Mouse (Mus musculus): ENCODE measurements around the gene Fdx1l. TPM values are rescaled to one million over a fixed set of nuclear protein-coding genes. Genes with fewer than 3 reads are reported as not detected.
"Not testable (repeated sequence)": the region's sequence is repeated elsewhere in the genome, so short reads cannot be mapped to it uniquely, and the experiment has no call there.

The Fdx1l gene
- polyA plus RNA-seq, 1 experiment, result 83.9 TPM

DNA sequence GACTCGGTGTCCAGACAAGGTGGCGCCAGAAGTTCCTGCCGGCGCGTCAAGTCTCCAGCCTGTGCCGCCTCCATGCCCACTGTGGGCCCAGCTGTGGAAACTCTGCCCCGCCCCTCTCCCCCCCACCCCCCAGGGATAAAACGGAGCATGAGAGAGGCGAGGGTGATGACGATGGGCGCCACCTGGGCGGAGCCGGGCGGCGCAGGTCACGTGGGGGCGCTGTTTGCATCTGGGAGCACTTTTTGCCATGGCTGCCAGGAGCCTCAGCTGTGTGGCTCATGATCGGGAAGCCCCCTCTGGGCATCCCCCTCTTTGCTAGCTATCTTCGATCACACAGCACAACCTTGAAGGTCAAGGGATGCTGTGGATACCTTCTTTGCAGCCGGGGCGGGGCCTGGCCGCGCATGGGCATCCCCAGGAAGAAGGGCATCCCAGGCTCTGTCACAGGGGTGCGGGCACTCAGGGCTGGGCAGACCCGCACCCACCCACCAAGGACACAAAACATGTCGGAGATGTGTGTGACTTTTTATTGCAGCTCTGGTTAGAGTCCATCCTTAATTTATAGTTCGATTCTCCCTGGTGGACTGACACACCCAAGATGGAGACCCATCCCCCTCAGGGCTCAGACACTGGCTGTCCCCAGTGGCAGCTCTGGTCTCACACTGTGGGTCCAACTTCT, 6.3 kb downstream of the Fdx1l start, which contains the start of gene Zglp1:
TSS of gene Zglp1 (minus strand) at position 88 of the 679 bp plus-strand sequence.
- no peak for DNase-seq
- no peaks in the 10 kb centered on the region for H3K4me1 ChIP-seq (ENCODE audit: control insufficient read depth, insufficient read depth, low read length)
- H3K4me3 ChIP-seq (replicated peaks; ENCODE audit: insufficient read depth, low read depth, low read length), result no peak within 1 kb of the TSS
- H3K27ac ChIP-seq (ENCODE audit: insufficient read depth, low read length), result no peak within 1 kb of the TSS
- TF ChIP-seq POLR2A (IDR thresholded peaks at IDR 0.05; ENCODE audit: borderline replicate concordance, insufficient read depth, low read length) (no peak), CTCF (IDR thresholded peaks at IDR 0.05; ENCODE audit: borderline replicate concordance, insufficient read depth, low read depth, low read length) (no peak)
- 86% methylated on average over 27 of the region's 27 CpGs for whole genome bisulfite sequencing
- no peaks in the 10 kb centered on the region for H3K27me3 ChIP-seq (ENCODE audit: control insufficient read depth, insufficient read depth, low read length)

DNA sequence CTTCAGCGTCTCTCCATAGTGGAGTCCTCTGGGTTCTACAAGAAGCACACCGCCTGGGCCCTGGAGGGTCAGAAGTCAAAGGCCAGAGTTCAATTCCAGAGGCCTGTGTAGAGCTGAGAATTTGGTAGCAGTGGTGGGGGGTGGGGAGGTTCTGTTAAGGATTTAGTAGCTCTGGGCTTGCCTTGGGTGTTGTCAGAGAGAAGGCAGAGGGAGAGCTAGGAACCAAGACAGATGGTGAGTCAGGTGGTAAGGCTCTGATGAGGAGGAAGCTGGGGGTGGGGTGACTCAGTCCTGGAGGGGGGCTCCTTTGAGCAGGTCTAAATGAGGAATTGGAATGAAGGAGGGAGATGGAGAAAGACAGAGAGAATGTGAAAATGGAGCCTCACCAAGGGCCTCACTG, 10.5 kb downstream of the Fdx1l start:
- H3K27ac ChIP-seq (ENCODE audit: insufficient read depth, low read length), result no peak overlapping the region
- H3K27me3 ChIP-seq (ENCODE audit: control insufficient read depth, insufficient read depth, low read length), result no peaks in the 10 kb centered on the region
- 97% methylated on average over 2 of the region's 2 CpGs for WGBS
- H3K4me3 ChIP-seq (replicated peaks; ENCODE audit: insufficient read depth, low read depth, low read length), result no peak overlapping the region
- H3K4me1 ChIP-seq (ENCODE audit: control insufficient read depth, insufficient read depth, low read length), result no peaks in the 10 kb centered on the region
- DNase-seq, result no peak
- TF ChIP-seq POLR2A (IDR thresholded peaks at IDR 0.05; ENCODE audit: borderline replicate concordance, insufficient read depth, low read length) (no peak), CTCF (IDR thresholded peaks at IDR 0.05; ENCODE audit: borderline replicate concordance, insufficient read depth, low read depth, low read length) (no peak)

DNA sequence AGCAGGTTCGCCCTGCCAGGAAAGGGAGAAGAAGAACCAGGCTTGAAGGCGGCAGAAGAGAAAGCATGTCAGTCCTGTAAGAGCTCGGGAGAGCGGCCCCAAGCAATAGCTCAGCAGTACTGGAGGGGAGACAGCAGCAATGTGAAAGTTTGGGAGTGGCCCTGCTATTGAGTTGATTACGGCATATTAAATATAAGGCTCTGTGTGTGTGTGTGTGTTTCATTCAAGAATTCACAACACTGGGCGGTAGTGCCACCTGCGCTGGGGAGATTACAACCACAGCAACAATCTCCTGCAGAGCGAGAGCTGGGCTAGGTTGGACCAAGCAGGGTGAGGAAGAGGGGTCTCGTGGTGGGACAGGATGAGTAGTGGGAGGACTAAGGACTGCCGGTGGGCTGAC, 21.8 kb downstream of the Fdx1l start:
- no peaks in the 10 kb centered on the region for H3K27me3 ChIP-seq (ENCODE audit: control insufficient read depth, insufficient read depth, low read length)
- H3K27ac ChIP-seq (ENCODE audit: insufficient read depth, low read length), result no peak overlapping the region
- TF ChIP-seq CTCF (IDR thresholded peaks at IDR 0.05; ENCODE audit: borderline replicate concordance, insufficient read depth, low read depth, low read length) (no peak), POLR2A (IDR thresholded peaks at IDR 0.05; ENCODE audit: borderline replicate concordance, insufficient read depth, low read length) (no peak)
- 70% methylated on average over 10 of the region's 10 CpGs for WGBS
- H3K4me1 ChIP-seq (ENCODE audit: control insufficient read depth, insufficient read depth, low read length), result no peaks in the 10 kb centered on the region
- no peak overlapping the region for H3K4me3 ChIP-seq (replicated peaks; ENCODE audit: insufficient read depth, low read depth, low read length)
- no peak for DNase-seq

DNA sequence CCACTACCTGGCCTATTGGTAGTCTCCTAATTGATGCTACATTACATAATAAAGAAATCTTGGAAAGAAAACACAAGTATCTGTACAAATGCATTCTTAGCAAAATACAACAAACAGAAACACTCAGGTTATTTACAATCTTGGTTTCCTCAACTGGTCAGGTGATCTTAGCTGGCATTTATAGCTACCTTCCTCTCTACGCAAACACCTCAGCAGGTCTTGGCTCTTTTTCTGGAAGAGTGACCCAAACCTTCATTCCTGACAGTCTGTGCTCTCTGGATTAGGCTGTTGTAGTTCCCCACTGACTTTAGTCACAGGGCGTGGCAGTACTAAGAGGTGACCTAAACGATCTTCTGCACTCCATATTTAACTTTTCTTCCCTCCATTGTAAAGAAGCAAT, 28.2 kb downstream of the Fdx1l start:
- TF ChIP-seq POLR2A (IDR thresholded peaks at IDR 0.05; ENCODE audit: borderline replicate concordance, insufficient read depth, low read length), result no peak
- no peak for TF ChIP-seq CTCF (IDR thresholded peaks at IDR 0.05; ENCODE audit: borderline replicate concordance, insufficient read depth, low read depth, low read length)

DNA sequence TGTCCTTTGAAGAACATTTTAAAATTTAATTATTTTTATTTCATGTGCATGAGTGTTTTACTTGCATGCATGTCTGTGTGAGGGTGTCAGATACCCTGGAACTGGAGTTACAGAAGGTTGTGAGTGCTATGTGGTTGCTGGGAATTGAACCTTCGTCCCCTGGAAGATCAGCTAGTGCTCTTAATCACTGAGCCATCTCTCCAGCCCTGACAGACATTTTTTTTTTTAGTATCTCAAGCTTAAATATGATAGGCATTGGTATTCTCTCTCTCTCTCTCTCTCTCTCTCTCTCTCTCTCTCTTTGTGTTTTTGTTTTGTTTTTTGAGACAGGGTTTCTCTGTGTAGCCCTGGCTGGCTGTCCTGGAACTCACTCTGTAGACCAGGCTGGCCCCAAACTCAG, 28.6 kb downstream of the Fdx1l start:
- H3K27ac ChIP-seq (ENCODE audit: insufficient read depth, low read length); H3K27me3 ChIP-seq (ENCODE audit: control insufficient read depth, insufficient read depth, low read length); DNase-seq; H3K4me1 ChIP-seq (ENCODE audit: control insufficient read depth, insufficient read depth, low read length); H3K4me3 ChIP-seq (replicated peaks; ENCODE audit: insufficient read depth, low read depth, low read length): not testable (repeated sequence)
- WGBS, result 36% methylated on average over 1 of the region's 1 CpGs

More for the DNA sequence above, 28.2 kb downstream of the Fdx1l start:
- DNase-seq, result no peak
- Histone ChIP-seq H3K4me1 (ENCODE audit: control insufficient read depth, insufficient read depth, low read length) (no peaks in the 10 kb centered on the region), H3K27me3 (ENCODE audit: control insufficient read depth, insufficient read depth, low read length) (no peaks in the 10 kb centered on the region), H3K27ac (ENCODE audit: insufficient read depth, low read length) (no peak overlapping the region), H3K4me3 (replicated peaks; ENCODE audit: insufficient read depth, low read depth, low read length) (no peak overlapping the region)
- WGBS, result 74% methylated on average over 3 of the region's 3 CpGs

DNA sequence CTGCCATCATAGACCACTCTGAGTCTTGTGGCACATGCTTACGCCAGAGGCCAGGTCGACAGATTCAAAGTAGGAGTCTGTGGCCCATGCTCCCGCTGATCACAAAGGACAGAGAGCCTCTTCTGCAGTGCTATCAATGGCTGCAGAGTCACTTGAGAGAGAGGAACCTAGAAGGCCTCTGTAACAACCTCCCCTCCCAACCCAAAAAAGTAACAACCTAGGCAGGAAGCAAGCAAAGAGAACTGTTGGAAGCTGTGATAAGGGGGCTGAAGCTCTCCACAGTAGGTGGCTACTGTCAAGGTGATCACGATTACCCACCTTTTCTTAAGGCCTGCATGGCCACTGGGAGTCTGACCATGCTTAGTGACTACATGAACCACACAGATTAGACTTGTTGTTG, 29.9 kb downstream of the Fdx1l start:
- Histone ChIP-seq H3K27me3 (ENCODE audit: control insufficient read depth, insufficient read depth, low read length) (no peaks in the 10 kb centered on the region), H3K27ac (ENCODE audit: insufficient read depth, low read length) (no peak overlapping the region), H3K4me3 (replicated peaks; ENCODE audit: insufficient read depth, low read depth, low read length) (no peak overlapping the region), H3K4me1 (ENCODE audit: control insufficient read depth, insufficient read depth, low read length) (no peaks in the 10 kb centered on the region)
- TF ChIP-seq CTCF (IDR thresholded peaks at IDR 0.05; ENCODE audit: borderline replicate concordance, insufficient read depth, low read depth, low read length), result no peak
- no peak for TF ChIP-seq POLR2A (IDR thresholded peaks at IDR 0.05; ENCODE audit: borderline replicate concordance, insufficient read depth, low read length)
- WGBS, result 83% methylated on average over 4 of the region's 4 CpGs
- no peak for DNase-seq

DNA sequence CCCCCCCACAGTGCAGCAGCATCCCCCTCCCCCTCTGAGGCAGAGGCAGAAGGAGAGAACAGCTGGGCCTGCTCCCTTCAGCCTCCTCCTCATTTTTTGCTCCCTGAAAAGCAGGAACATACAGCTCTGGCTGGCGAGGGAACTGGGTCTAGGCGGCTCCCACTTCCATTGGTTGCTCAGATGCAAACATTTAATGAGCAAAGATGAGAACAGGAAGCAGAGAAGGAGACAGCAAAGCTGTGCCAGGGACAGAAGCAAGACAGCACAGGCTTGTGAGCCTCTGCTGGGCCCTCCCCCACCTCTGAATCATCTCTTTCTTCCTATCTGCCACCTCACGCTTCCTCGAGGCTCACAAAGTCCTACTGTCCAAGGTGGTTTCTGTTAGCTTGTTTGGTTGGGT, 32.1 kb downstream of the Fdx1l start:
- 50% methylated on average over 4 of the region's 4 CpGs for WGBS
- Histone ChIP-seq H3K4me1 (ENCODE audit: control insufficient read depth, insufficient read depth, low read length) (no peaks in the 10 kb centered on the region), H3K27me3 (ENCODE audit: control insufficient read depth, insufficient read depth, low read length) (no peaks in the 10 kb centered on the region; the same call in 1 of the 2 replicates), H3K27ac (ENCODE audit: insufficient read depth, low read length) (no peak overlapping the region), H3K4me3 (replicated peaks; ENCODE audit: insufficient read depth, low read depth, low read length) (no peak overlapping the region)
- TF ChIP-seq CTCF (IDR thresholded peaks at IDR 0.05; ENCODE audit: borderline replicate concordance, insufficient read depth, low read depth, low read length), result no peak
- TF ChIP-seq POLR2A (IDR thresholded peaks at IDR 0.05; ENCODE audit: borderline replicate concordance, insufficient read depth, low read length), result no peak
- DNase-seq, result no peak

DNA sequence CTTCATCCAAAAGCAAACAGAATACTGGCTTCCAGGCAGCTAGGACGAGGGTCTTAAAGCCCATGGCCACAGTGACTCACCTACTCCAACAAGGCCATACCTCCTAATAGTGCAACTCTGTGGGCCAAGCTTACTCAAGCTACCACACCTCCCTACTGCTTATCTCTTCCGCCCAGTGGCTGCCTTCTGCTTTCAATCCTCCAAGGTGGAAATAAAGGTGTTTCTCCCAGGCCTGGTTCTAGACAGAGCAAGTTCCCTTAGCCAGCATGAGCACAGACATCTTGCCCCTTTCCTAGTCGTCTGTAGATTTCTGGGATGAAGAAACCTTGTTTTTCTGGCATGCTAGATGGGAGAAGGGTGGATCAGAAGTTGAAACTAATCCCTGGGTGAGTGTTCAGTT, 33.6 kb downstream of the Fdx1l start:
- H3K4me3 ChIP-seq (replicated peaks; ENCODE audit: insufficient read depth, low read depth, low read length), result no peak overlapping the region
- TF ChIP-seq CTCF (IDR thresholded peaks at IDR 0.05; ENCODE audit: borderline replicate concordance, insufficient read depth, low read depth, low read length) (no peak), POLR2A (IDR thresholded peaks at IDR 0.05; ENCODE audit: borderline replicate concordance, insufficient read depth, low read length) (no peak)

More for the DNA sequence above, 33.6 kb downstream of the Fdx1l start:
- Histone ChIP-seq H3K4me1 (ENCODE audit: control insufficient read depth, insufficient read depth, low read length) (no peaks in the 10 kb centered on the region), H3K27ac (ENCODE audit: insufficient read depth, low read length) (no peak overlapping the region), H3K27me3 (ENCODE audit: control insufficient read depth, insufficient read depth, low read length) (no peaks in the 10 kb centered on the region; the same call in 1 of the 2 replicates)
- no peak for DNase-seq
- WGBS, result 72% methylated on average over 3 of the region's 3 CpGs
